17 mouse cellular contexts compared by ENCODE assay signal in genomic region chr2:135101943-135102342, GRCm38 (mm10).
DNase-seq lines count a peak whose midpoint lies in the region; ATAC-seq lines count a peak whose summit lies in the region.
"Had no signal": no experiment of that assay in that cellular context is flagged by ENCODE, and none has a peak within 500 bp of the region (broad histone marks: within the 10 kb centered on the region; RNA-seq: fewer than 3 reads in every experiment).

No protein-coding gene starts in this region.

- no peaks in the 10 kb centered on the region for H3K27me3 ChIP-seq in forebrain, embryonic 13.5 days
- no peaks in the 10 kb centered on the region for H3K27me3 ChIP-seq in forebrain, embryonic 10.5 days (ENCODE audit: poor library complexity, severe bottlenecking)
- no peaks in the 10 kb centered on the region for H3K27me3 ChIP-seq in midbrain, embryonic 11.5 days (ENCODE audit: control insufficient read depth, insufficient read depth, low read length)
- H3K27me3 ChIP-seq in midbrain, embryonic 13.5 days: no peaks in the 10 kb centered on the region
- no peaks in the 10 kb centered on the region for H3K27me3 ChIP-seq in forebrain, embryonic 16.5 days (replicated peaks; ENCODE audit: control insufficient read depth, insufficient read depth, low read length)
- H3K27me3 ChIP-seq in neural tube, embryonic 15.5 days (replicated peaks): no peaks in the 10 kb centered on the region
- H3K27me3 ChIP-seq: heart, embryonic 12.5 days; hindbrain, embryonic 15.5 days had no signal

- no peaks in the 10 kb centered on the region for H3K36me3 ChIP-seq in forebrain, embryonic 13.5 days (ENCODE audit: poor library complexity, severe bottlenecking)
- no peaks in the 10 kb centered on the region for H3K36me3 ChIP-seq in forebrain, embryonic 10.5 days (replicated peaks)
- H3K36me3 ChIP-seq in midbrain, embryonic 11.5 days (ENCODE audit: control insufficient read depth, insufficient read depth, low read length): no peaks in the 10 kb centered on the region
- H3K36me3 ChIP-seq in midbrain, embryonic 13.5 days: no peaks in the 10 kb centered on the region
- no peaks in the 10 kb centered on the region for H3K36me3 ChIP-seq in forebrain, embryonic 16.5 days (ENCODE audit: control insufficient read depth, insufficient read depth)
- no peaks in the 10 kb centered on the region for H3K36me3 ChIP-seq in neural tube, embryonic 15.5 days
- H3K36me3 ChIP-seq: embryonic facial prominence, embryonic 10.5 days; heart, embryonic 12.5 days; hindbrain, embryonic 15.5 days had no signal

- peaks cover 3% of the 10 kb centered on the region for H3K4me1 ChIP-seq in forebrain, embryonic 13.5 days
- no peaks in the 10 kb centered on the region for H3K4me1 ChIP-seq in forebrain, embryonic 10.5 days
- H3K4me1 ChIP-seq in midbrain, embryonic 11.5 days (ENCODE audit: control insufficient read depth, insufficient read depth, low read length): no peaks in the 10 kb centered on the region
- H3K4me1 ChIP-seq in midbrain, embryonic 13.5 days (replicated peaks): peaks cover 3% of the 10 kb centered on the region; the same call in 1 of the 2 replicates
- H3K4me1 ChIP-seq in forebrain, embryonic 16.5 days (replicated peaks; ENCODE audit: control insufficient read depth, insufficient read depth, low read length): peaks cover 4% of the 10 kb centered on the region
- H3K4me1 ChIP-seq in neural tube, embryonic 15.5 days: peaks cover 5% of the 10 kb centered on the region; the same call in 1 of the 2 replicates
- H3K4me1 ChIP-seq: embryonic facial prominence, embryonic 10.5 days; heart, embryonic 12.5 days; hindbrain, embryonic 15.5 days had no signal

- DNase-seq in forebrain, embryonic 10.5 days (ENCODE audit: extremely low spot score, low spot score): no peak
- peak; percentile 69 for DNase-seq in midbrain, embryonic 11.5 days (ENCODE audit: low spot score, missing footprints)
- no peak for DNase-seq in lung, postnatal 4 days
- no peak for DNase-seq in kidney, adult 9 months
- DNase-seq: adrenal gland, postnatal 10 days; cerebellum, adult 11-12 months; cerebellum, adult 9-11 months; cerebellum, postnatal 36 days; gastrocnemius, postnatal 25 days; kidney, adult 18-20 months had no signal

- no peaks in the 10 kb centered on the region for H3K9me3 ChIP-seq in forebrain, embryonic 13.5 days (replicated peaks)
- H3K9me3 ChIP-seq in forebrain, embryonic 10.5 days: no peaks in the 10 kb centered on the region
- no peaks in the 10 kb centered on the region for H3K9me3 ChIP-seq in midbrain, embryonic 11.5 days (ENCODE audit: control insufficient read depth, low read length)
- H3K9me3 ChIP-seq in midbrain, embryonic 13.5 days: no peaks in the 10 kb centered on the region
- H3K9me3 ChIP-seq in forebrain, embryonic 16.5 days (ENCODE audit: control insufficient read depth, low read length): no peaks in the 10 kb centered on the region
- no peaks in the 10 kb centered on the region for H3K9me3 ChIP-seq in neural tube, embryonic 15.5 days (replicated peaks)
- H3K9me3 ChIP-seq: embryonic facial prominence, embryonic 10.5 days; heart, embryonic 12.5 days; hindbrain, embryonic 15.5 days had no signal

- WGBS in forebrain, embryonic 13.5 days: 22% methylated on average over 1 of the region's 1 CpGs
- WGBS in forebrain, embryonic 10.5 days: 76% methylated on average over 1 of the region's 1 CpGs
- 64% methylated on average over 1 of the region's 1 CpGs for WGBS in midbrain, embryonic 11.5 days
- WGBS in midbrain, embryonic 13.5 days: 55% methylated on average over 1 of the region's 1 CpGs
- 0% methylated on average over 1 of the region's 1 CpGs for WGBS in forebrain, embryonic 16.5 days
- WGBS in neural tube, embryonic 15.5 days: 27% methylated on average over 1 of the region's 1 CpGs

- H3K27ac ChIP-seq in forebrain, embryonic 13.5 days: no peak overlapping the region
- no peak overlapping the region for H3K27ac ChIP-seq in forebrain, embryonic 10.5 days
- H3K27ac ChIP-seq in midbrain, embryonic 11.5 days (ENCODE audit: low read depth, low read length): no peak overlapping the region
- no peak overlapping the region for H3K27ac ChIP-seq in midbrain, embryonic 13.5 days
- no peak overlapping the region for H3K27ac ChIP-seq in forebrain, embryonic 16.5 days (ENCODE audit: low read length)
- 0 out of 2 replicates have a peak overlapping the region, but pooled peaks have one; percentile 58 for H3K27ac ChIP-seq in neural tube, embryonic 15.5 days (replicated peaks)
- H3K27ac ChIP-seq: embryonic facial prominence, embryonic 10.5 days; hindbrain, embryonic 15.5 days had no signal

- no peak overlapping the region for H3K4me3 ChIP-seq in forebrain, embryonic 13.5 days
- no peak overlapping the region for H3K4me3 ChIP-seq in forebrain, embryonic 10.5 days
- H3K4me3 ChIP-seq in midbrain, embryonic 11.5 days (ENCODE audit: low read depth, low read length): no peak overlapping the region
- no peak overlapping the region for H3K4me3 ChIP-seq in midbrain, embryonic 13.5 days (replicated peaks)
- no peak overlapping the region for H3K4me3 ChIP-seq in forebrain, embryonic 16.5 days (replicated peaks; ENCODE audit: low read length)
- no peak overlapping the region for H3K4me3 ChIP-seq in neural tube, embryonic 15.5 days (replicated peaks)
- H3K4me3 ChIP-seq: embryonic facial prominence, embryonic 10.5 days; heart, embryonic 12.5 days; hindbrain, embryonic 15.5 days had no signal

- ATAC-seq in forebrain, embryonic 13.5 days: peak; percentile 65
- ATAC-seq in midbrain, embryonic 11.5 days (ENCODE audit: low FRiP score): no peak
- no peak for ATAC-seq in midbrain, embryonic 13.5 days
- peak; percentile 75 for ATAC-seq in forebrain, embryonic 16.5 days
- 0 out of 2 replicates have a peak, but pooled peaks have one; percentile 24 for ATAC-seq in neural tube, embryonic 15.5 days (ENCODE audit: low FRiP score)

- no peak overlapping the region for H3K9ac ChIP-seq in forebrain, embryonic 13.5 days
- no peak overlapping the region for H3K9ac ChIP-seq in midbrain, embryonic 11.5 days (ENCODE audit: low read length)
- H3K9ac ChIP-seq in midbrain, embryonic 13.5 days (replicated peaks): no peak overlapping the region
- H3K9ac ChIP-seq in forebrain, embryonic 16.5 days (replicated peaks; ENCODE audit: low read depth, low read length): no peak overlapping the region
- no peak overlapping the region for H3K9ac ChIP-seq in neural tube, embryonic 15.5 days (replicated peaks)
- H3K9ac ChIP-seq: heart, embryonic 12.5 days; hindbrain, embryonic 15.5 days had no signal

- H3K4me2 ChIP-seq in forebrain, embryonic 13.5 days: no peak overlapping the region
- H3K4me2 ChIP-seq in midbrain, embryonic 11.5 days: no peak overlapping the region
- H3K4me2 ChIP-seq in midbrain, embryonic 13.5 days (replicated peaks): no peak overlapping the region
- no peak overlapping the region for H3K4me2 ChIP-seq in forebrain, embryonic 16.5 days (ENCODE audit: low read length)
- H3K4me2 ChIP-seq in neural tube, embryonic 15.5 days: no peak overlapping the region
- H3K4me2 ChIP-seq: heart, embryonic 12.5 days; hindbrain, embryonic 15.5 days had no signal

Comparison
In these comparisons a context has a peak if more than half of its experiments do, and no peak if none do; other contexts are left out.
1. ATAC-seq: peak in forebrain, embryonic 13.5 days (single experiment), forebrain, embryonic 16.5 days (single experiment) and neural tube, embryonic 15.5 days (single experiment); none in midbrain, embryonic 11.5 days (single experiment) and midbrain, embryonic 13.5 days (single experiment).